Mouse (Mus musculus) kidney, adult 9 months (tissue): ENCODE measurements around the gene Shisa5.

Experiments
- DNase-seq: peaks from one replicate; pipeline ENCODE4 v3.0.0; 2022

Gene Shisa5

DNA sequence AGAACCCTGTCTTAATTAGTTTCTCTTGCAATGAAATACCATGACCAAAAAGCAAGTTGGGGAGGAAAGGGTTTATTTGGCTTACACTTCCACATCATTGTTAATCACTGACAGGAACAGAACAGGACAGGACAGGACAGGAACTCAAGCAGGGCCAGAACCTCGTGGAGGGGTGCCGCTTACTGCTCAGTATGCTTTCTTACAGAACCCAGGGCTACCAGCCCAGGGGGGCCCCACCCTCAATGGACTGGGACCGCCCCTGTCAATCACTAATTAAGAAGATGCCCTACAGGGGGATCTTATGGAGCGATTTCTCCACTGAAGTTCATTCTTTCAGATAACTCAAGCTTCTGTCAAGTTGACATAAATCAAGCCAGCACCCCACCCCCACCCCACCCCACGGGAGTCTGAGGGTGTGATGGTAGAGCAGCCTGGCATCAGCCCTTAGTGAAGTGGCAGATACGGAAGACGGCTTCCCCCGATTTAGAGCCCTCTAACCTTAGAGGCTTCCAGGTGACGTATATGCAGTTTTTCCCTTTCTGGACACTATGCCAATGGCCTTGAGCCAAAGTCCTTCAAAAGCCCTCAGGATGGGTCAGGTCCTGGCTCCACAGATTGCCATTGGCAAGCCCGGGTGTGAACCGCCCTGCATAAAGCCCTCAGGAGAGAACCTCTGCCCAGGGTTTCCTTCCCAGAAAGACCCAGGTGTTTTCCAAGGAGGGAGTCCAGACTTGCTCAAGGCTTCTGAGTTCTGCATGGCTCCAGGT, 55.6 kb downstream of the Shisa5 start:
- peak; percentile 76 for DNase-seq

GRCm38 (mm10) chr9:109094553-109095136, 56.3 kb downstream of the Shisa5 start:
- peak; percentile 58 for DNase-seq

GRCm38 (mm10) chr9:109095137-109095982, 57.0 kb downstream of the Shisa5 start, which contains the start of gene Plxnb1:
TSS of gene Plxnb1 (plus strand) at chr9:109095389.
- DNase-seq = peak; percentile 60

DNA sequence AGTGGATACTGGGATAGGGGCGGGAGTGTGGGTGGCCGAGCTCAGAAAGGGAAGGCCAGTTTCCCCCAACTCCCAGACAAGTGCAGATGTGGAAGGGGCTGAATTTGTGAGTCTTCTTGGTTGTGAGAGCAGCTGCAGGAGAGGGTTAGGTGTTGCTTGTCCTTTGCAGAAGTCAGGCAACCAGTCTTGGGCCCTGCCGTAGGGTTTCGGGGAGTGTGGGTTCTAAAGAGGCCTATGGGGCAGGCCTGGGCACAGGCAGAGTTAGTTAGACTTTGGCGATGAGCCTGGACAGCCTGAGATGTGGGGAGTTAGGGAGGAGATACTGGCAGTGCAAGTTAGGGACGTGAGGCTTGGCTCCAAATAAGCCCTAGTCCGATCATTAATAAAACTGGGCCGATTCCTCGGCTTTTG, 57.9 kb downstream of the Shisa5 start:
- DNase-seq = no peak

DNA sequence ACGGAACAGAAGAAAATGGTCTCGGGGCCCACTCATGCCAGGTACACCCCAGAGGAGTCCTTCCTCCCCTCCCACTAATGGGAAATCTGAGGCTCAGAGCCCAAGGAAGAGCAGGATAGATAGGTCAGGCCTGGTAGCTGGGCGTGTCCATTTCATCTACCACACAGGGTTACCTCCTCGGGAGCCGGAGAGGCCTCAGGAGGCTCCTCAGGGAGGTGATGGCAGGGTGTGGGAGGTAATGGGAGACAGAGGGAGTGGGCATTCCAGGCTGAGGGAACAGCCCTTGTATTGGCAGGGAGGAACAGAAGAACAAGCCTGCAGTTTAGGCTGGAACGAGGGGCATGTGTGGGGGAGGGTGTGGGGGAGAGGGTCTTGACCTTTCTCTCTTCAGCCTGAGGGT, 58.5 kb downstream of the Shisa5 start:
- DNase-seq = no peak

DNA sequence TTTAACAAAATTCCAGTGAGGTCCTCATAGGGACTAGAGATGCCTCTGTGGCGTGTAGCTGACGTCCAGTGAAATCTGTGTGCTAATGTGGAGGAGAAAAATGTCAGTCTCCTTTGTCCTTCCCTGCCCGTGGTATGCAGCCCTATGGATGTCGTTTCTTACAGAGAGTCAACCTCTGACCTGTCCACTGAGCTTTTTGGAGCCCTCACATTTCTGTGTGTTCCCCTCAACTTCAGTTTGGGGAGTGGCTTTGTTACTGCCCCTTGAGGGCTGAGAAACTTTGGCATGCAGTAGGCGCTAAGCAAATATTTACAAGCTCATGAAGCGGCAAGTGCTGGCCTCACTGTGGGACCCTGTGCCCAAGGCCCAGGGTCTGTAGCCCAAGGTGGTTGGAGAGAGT, 58.9 kb downstream of the Shisa5 start:
- no peak for DNase-seq

DNA sequence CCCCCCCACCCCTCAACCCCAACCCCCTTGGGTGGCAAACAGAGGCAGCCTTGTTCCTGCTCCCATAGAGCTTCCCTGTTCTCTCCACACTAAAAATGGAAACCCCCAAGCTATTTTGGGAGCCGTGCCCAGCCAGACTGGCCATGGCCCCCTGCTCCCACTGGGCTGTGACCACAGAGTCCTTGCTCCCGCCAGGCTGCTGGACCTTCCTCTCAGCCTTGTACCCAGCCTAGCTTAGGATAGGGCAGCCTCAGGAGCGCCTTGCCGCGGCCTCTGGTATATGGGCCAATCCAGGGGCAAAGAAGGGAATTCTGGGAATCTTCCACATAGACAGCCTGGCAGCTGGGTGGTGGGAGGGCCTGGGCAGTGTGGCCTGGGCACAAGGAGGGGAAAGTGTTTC, 59.5 kb downstream of the Shisa5 start:
- DNase-seq = no peak

DNA sequence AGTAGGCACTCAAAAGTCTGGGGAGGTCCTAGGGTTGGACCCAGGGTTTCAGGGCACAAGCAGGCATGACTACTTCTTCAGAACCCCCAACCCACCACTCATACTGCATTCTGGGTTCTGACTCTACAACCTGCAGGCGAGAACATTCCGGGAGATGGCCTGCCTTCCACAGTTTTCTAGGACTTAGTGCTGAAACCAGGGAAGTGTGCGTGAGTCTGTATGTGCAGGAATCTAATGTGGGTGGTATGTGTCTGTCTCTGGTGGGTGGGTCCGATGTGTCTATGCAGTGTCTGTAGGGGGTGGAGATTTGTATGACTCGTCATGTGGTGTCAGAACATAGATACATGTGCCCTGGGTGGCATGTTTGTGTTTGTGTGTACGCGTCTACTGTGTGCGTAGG, 60.0 kb downstream of the Shisa5 start:
- no peak for DNase-seq

DNA sequence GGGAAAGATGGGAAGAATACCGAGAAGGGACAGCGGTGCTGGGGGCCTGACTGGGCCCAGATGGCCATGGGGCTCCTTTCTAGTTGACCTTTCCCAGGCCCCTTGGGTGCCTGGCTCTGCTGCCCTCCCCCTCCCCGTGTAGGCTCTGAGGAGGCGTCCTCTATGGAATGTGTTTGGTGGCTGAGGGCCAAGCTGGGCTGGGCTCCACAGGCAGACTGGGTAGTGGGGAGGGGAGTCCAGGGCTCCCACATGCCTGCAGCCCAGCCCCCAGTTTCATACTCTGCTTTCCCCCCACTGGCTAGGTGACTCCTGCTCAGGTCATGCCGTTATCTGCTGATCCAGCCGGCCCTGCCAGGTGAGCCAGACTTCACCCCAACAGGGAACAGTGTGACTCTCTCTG, 60.6 kb downstream of the Shisa5 start:
- DNase-seq = peak; percentile 74

DNA sequence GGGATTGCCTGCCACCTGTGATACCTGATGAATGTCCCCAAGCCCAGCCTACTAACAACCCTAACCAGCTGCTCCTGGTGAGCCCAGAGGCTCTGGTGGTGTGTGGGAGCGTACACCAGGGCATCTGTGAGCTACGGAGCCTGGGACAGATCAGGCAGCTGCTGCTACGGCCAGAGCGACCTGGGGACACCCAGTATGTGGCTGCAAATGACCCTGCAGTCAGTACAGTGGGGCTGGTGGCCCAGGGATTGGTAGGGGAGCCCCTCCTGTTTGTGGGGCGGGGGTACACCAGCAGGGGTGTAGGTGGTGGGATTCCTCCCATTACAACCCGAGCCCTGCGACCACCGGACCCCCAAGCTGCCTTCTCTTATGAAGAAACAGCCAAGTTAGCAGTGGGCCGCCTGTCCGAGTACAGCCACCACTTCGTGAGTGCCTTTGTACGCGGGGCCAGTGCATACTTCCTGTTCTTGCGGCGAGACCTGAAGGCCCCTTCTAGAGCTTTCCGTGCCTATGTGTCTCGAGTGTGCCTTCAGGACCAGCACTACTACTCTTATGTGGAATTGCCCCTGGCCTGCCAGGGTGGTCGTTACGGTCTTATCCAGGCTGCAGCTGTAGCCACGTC, 62.1 kb downstream of the Shisa5 start:
- no peak for DNase-seq

- no peak for DNase-seq
These were observed 63.6 kb downstream of the Shisa5 start for GRCm38 (mm10) chr9:109101933-109102445.

- DNase-seq = no peak
These were observed 64.2 kb downstream of the Shisa5 start for GRCm38 (mm10) chr9:109102541-109102940.

DNA sequence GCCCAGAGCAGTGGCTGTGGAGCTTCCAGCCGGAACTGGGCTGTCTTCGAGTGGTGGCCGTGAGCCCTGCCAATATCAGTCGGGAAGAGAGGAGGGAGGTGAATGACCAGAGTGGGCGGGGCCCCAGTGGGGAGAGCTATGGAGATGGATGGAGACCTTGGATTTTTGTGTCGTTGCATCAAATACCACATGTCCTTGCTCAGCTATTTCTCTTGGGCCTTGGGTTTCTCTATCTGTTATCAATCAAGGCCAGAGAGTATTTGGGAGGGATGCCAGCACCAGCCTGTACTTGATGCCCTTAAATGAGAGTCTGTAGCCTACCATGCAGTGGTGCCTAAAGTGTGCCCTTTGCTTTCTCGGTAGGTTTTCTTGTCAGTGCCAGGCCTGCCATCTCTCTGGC, 64.9 kb downstream of the Shisa5 start:
- no peak for DNase-seq

DNA sequence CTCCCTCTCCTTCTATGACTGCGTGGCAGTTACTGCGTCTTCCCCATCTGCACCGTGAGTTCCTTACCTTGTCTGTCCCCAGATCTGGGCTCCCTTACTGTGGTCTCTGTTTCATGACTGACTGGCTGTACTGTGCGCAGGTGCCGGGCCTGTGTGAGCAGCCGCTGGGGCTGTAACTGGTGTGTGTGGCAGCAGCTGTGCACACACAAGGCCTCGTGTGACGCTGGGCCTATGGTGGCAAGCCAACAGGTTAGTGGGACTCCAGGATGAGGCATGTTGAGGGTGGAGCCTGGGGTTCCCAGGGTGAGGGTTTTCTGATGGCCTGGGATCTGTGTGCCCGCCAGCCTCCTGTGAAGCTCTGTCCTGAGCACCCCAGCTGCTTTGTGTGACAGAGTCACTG, 65.7 kb downstream of the Shisa5 start:
- no peak for DNase-seq

GRCm38 (mm10) chr9:109105011-109105410, 66.6 kb downstream of the Shisa5 start:
- no peak for DNase-seq

DNA sequence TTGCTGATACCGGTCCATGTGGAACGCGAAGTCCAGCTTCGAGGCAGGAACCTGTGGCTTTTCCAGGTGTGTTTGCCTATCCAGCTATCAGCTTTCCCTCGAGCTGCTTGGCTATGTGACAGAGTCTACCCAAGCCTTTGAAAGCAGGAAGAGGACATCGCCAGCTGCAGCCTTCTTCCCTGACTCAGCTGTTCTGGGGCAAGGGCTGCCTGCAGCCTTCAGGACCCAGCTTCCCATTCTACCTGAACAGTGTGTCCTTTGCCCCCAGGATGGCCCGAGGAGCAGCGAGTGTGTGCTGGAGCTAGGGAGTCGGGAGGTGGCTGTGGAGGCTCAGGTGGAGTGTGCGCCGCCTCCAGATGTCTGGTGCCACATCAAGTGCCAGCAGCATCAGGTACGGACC, 67.3 kb downstream of the Shisa5 start:
- DNase-seq = no peak

- DNase-seq = no peak
These were observed 69.0 kb downstream of the Shisa5 start for GRCm38 (mm10) chr9:109107341-109107740.
